Mouse (Mus musculus): ENCODE results near the gene A430005L14Rik. TPM values are rescaled to one million over a fixed set of nuclear protein-coding genes. Genes with fewer than 3 reads are reported as not detected.
A peak's percentile ranks its signal among the peaks of the same experiment; 100 is the strongest.
"Not testable (repeated sequence)": the region's sequence is repeated elsewhere in the genome, so short reads cannot be mapped to it uniquely, and the experiment has no call there.

Gene A430005L14Rik
- polyA plus RNA-seq (2015; fragmentation: Nextera tagmentation; extraction: Ambion mirVana): 81.8 and 85.5 TPM in 2 replicates

DNA sequence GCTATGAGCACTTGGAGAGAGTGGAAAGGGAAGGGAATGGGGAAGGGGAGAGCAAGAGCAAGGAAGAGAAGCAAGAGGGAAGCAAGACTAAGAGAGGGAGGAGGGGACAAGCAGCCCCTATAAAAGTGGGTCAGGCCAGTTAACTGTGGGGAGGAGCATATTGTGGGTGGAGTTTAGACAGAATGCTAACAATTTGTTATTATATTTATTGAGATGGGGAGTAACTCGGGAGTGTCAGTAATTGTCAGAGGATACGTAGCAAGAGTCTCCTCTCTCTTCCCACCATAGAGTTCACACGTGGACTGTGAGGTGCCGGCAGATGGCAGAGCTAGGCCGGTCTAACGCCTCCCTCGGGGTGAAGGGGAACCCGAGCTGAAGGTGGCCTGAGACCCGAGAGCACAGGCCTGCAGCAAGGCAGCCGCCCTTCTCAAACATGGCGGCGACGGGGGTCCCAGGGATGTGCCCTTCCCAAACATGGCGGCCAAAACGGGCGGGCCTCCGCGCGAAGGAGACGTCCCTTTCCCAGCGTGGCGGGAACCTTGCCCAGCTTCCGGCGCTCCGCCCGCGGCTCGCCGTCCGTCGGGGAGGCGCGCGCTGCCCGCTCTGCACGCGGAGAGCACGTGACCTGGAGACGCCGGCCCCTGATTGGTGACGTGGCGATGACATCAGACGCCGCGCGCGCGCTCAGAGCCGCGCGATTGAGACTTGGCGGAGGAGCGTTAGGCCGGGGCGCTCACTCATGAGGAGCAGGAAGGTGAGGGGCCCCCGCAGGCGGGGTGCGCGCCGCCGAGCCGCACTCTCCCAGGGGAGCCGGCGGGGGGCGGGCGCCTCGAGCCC, at the start of gene A430005L14Rik:
TSS of gene A430005L14Rik (plus strand) at position 669 of the 837 bp plus-strand sequence.
- peak within 1 kb of the TSS; percentile 87 for H3K4me3 ChIP-seq (ENCODE audit: low read length)
- peak within 1 kb of the TSS; percentile 94 for H3K9ac ChIP-seq (ENCODE audit: low read length)
- peak; percentile 97 for ATAC-seq (ENCODE audit: low read depth)
- peaks cover 15% of the 10 kb centered on the region for H3K36me3 ChIP-seq (ENCODE audit: control insufficient read depth, insufficient read depth, low read length)
- WGBS: 2% methylated on average over 56 of the region's 67 CpGs
- peak within 1 kb of the TSS; percentile 92 for H3K27ac ChIP-seq (ENCODE audit: low read length)
- peaks cover 10% of the 10 kb centered on the region for H3K4me1 ChIP-seq (replicated peaks; ENCODE audit: control insufficient read depth, insufficient read depth, low read length)
- H3K27me3 ChIP-seq (ENCODE audit: control insufficient read depth, insufficient read depth, low read depth, low read length): peaks cover 7% of the 10 kb centered on the region
- no peaks in the 10 kb centered on the region for H3K9me3 ChIP-seq (ENCODE audit: control insufficient read depth, low read length)
- H3K4me2 ChIP-seq (ENCODE audit: low read depth, low read length): peak within 1 kb of the TSS; percentile 91

DNA sequence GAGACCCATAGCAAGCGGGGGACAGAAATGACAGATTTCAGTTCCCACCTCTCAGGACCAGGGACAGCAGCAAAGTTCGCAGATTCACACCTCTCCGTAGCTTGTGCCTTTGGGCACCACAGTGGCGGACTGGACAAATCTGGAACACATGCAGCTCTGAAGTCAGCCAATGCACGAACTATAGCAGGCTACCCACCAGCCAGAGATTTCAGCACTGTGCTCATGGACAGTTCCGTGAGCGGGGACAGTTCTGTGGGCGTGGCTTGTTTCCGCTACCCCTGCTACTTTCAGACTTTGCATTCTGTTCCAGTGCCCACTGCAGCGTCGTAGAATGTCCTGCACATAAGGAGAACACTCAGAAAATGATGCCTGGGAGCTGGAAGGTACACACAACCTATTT, 49.5 kb upstream of the A430005L14Rik start:
- H3K4me2 ChIP-seq (ENCODE audit: low read depth, low read length): no peak overlapping the region
- ATAC-seq (ENCODE audit: low read depth): no peak
- no peaks in the 10 kb centered on the region for H3K9me3 ChIP-seq (ENCODE audit: control insufficient read depth, low read length)
- no peaks in the 10 kb centered on the region for H3K4me1 ChIP-seq (replicated peaks; ENCODE audit: control insufficient read depth, insufficient read depth, low read length)
- H3K4me3 ChIP-seq (ENCODE audit: low read length): no peak overlapping the region
- H3K27ac ChIP-seq (ENCODE audit: low read length): no peak overlapping the region
- 21% methylated on average over 11 of the region's 11 CpGs for WGBS
- H3K9ac ChIP-seq (ENCODE audit: low read length): no peak overlapping the region
- no peaks in the 10 kb centered on the region for H3K27me3 ChIP-seq (ENCODE audit: control insufficient read depth, insufficient read depth, low read depth, low read length)
- H3K36me3 ChIP-seq (ENCODE audit: control insufficient read depth, insufficient read depth, low read length): no peaks in the 10 kb centered on the region

DNA sequence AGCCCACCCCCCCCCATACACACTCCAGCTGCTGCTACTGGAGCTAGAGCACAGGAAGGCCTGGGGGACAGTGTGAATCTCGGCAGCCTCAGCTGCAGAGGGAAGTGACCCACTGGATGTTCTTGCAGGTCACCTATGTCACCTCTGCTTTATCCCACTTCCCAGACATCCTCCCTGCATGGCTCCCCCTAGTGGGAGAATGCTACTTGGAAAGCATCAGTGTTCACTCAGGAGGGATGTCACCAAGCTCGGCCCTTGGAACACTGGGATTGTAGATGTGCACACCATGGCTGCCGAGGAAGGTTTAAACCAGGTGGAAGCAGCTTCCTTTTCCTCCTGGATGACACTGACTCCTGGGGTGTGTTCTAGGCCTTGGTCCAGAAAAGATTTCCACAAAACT, 43.4 kb upstream of the A430005L14Rik start:
- H3K27ac ChIP-seq (ENCODE audit: low read length): no peak overlapping the region
- ATAC-seq (ENCODE audit: low read depth): no peak
- no peak overlapping the region for H3K4me2 ChIP-seq (ENCODE audit: low read depth, low read length)
- H3K9ac ChIP-seq (ENCODE audit: low read length): no peak overlapping the region
- no peaks in the 10 kb centered on the region for H3K4me1 ChIP-seq (replicated peaks; ENCODE audit: control insufficient read depth, insufficient read depth, low read length)
- 67% methylated on average over 3 of the region's 3 CpGs for WGBS
- H3K27me3 ChIP-seq (ENCODE audit: control insufficient read depth, insufficient read depth, low read depth, low read length): no peaks in the 10 kb centered on the region
- no peak overlapping the region for H3K4me3 ChIP-seq (ENCODE audit: low read length)
- no peaks in the 10 kb centered on the region for H3K9me3 ChIP-seq (ENCODE audit: control insufficient read depth, low read length)
- H3K36me3 ChIP-seq (ENCODE audit: control insufficient read depth, insufficient read depth, low read length): no peaks in the 10 kb centered on the region

DNA sequence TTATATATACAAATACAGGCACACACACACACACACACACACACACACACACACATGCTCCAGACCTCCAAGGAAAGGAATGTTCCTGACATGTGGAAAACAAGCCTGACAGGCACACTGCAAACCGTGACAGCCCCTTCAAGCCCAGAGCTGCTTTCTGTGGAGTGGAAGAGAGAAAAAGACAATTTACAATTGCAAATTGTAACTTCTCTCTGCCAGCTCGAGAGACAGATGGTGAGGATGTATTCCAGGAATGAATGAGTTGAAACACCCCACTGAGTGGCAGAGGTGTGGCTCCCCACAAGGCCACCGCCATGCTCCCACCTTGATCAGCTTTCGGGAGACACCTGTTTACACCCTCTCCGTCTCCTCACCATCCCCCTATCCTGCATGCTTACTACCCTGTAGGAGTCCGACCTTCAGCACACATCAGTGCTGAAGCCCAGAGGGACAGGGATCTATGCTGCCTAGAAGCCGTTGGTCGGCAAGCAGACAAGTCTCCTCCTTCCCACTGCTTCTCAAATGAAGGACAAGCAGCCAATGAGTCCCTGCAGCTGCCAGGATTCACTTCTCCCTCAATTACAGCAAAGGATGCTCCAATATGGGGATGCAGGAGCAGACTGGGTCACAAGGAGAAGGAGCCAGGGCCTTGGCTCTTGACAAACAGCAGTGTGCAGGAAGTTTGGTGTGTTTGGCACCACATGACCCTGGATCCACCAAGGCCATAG, 39.1 kb upstream of the A430005L14Rik start:
- H3K27me3 ChIP-seq (ENCODE audit: control insufficient read depth, insufficient read depth, low read depth, low read length): no peaks in the 10 kb centered on the region
- H3K27ac ChIP-seq (ENCODE audit: low read length): no peak overlapping the region
- 30% methylated on average over 8 of the region's 8 CpGs for WGBS
- H3K36me3 ChIP-seq (ENCODE audit: control insufficient read depth, insufficient read depth, low read length): no peaks in the 10 kb centered on the region
- ATAC-seq (ENCODE audit: low read depth): no peak
- H3K4me2 ChIP-seq (ENCODE audit: low read depth, low read length): no peak overlapping the region
- no peaks in the 10 kb centered on the region for H3K9me3 ChIP-seq (ENCODE audit: control insufficient read depth, low read length)
- H3K4me1 ChIP-seq (replicated peaks; ENCODE audit: control insufficient read depth, insufficient read depth, low read length): no peaks in the 10 kb centered on the region
- H3K4me3 ChIP-seq (ENCODE audit: low read length): no peak overlapping the region
- H3K9ac ChIP-seq (ENCODE audit: low read length): no peak overlapping the region

DNA sequence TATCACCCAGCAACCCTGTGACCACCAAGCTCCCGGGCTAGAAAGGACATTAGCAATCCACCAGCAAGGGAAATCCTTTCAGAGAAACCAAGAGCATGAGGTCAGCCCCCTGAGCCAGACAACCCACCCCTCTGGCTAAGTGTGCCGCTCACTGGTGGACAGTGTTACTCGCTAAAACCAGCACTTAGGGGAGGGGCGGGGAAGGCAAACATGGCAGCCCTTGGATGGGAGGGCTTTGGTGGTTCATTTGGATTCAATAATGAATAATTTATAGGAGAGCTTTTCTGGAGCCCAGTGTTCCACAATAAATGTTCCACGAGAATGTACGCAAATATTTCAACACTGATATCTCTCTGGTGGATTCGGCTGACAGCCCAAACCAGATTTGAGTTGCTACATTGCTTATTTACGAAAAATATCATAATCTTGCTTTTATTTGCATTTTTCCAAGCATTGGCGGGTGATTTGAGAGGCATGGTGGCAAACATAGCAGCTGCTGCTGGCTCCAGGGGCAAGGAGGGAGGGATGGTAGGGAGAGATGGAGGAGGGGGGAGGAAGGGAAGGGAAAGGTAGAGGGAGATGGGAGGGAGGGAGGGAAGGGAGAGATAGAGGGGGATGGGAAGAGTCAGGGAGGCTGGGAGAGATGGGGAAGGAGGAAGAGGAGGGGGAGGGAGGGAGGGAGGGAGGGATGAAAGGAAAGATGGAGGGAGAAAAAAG, 36.4 kb upstream of the A430005L14Rik start:
- Histone ChIP-seq H3K4me3 (ENCODE audit: low read length) (no peak overlapping the region), H3K36me3 (ENCODE audit: control insufficient read depth, insufficient read depth, low read length) (no peaks in the 10 kb centered on the region), H3K9me3 (ENCODE audit: control insufficient read depth, low read length) (no peaks in the 10 kb centered on the region), H3K9ac (ENCODE audit: low read length) (no peak overlapping the region), H3K4me2 (ENCODE audit: low read depth, low read length) (no peak overlapping the region), H3K4me1 (replicated peaks; ENCODE audit: control insufficient read depth, insufficient read depth, low read length) (no peaks in the 10 kb centered on the region), H3K27me3 (ENCODE audit: control insufficient read depth, insufficient read depth, low read depth, low read length) (no peaks in the 10 kb centered on the region), H3K27ac (ENCODE audit: low read length) (no peak overlapping the region)
- WGBS: 55% methylated on average over 9 of the region's 9 CpGs
- no peak for ATAC-seq (ENCODE audit: low read depth)

DNA sequence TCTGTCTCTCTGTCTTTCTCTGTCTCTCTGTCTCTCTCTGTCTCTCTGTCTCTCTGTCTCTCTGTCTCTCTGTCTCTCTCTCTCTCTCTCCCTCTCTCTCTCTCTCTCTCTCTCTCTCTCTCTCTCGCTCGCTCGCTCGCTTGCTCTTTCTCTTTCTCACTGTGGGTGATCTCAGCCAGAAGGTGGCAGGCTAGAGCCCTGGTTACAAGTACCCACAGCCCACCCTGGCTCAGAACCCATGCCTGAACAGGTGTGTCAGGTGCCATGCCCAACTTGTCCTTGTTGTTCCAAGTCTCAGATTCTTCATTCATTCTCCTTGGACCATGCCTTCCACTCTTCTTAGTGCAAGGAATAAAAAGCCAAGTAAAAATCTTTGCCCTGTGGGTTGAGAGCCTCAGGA, 34.9 kb upstream of the A430005L14Rik start:
- WGBS: 20% methylated on average over 4 of the region's 4 CpGs
- not testable (repeated sequence) for H3K4me1 ChIP-seq (replicated peaks; ENCODE audit: control insufficient read depth, insufficient read depth, low read length); H3K27me3 ChIP-seq (ENCODE audit: control insufficient read depth, insufficient read depth, low read depth, low read length); H3K36me3 ChIP-seq (ENCODE audit: control insufficient read depth, insufficient read depth, low read length); ATAC-seq (ENCODE audit: low read depth); H3K4me3 ChIP-seq (ENCODE audit: low read length); H3K9ac ChIP-seq (ENCODE audit: low read length); H3K27ac ChIP-seq (ENCODE audit: low read length); H3K9me3 ChIP-seq (ENCODE audit: control insufficient read depth, low read length); H3K4me2 ChIP-seq (ENCODE audit: low read depth, low read length)

DNA sequence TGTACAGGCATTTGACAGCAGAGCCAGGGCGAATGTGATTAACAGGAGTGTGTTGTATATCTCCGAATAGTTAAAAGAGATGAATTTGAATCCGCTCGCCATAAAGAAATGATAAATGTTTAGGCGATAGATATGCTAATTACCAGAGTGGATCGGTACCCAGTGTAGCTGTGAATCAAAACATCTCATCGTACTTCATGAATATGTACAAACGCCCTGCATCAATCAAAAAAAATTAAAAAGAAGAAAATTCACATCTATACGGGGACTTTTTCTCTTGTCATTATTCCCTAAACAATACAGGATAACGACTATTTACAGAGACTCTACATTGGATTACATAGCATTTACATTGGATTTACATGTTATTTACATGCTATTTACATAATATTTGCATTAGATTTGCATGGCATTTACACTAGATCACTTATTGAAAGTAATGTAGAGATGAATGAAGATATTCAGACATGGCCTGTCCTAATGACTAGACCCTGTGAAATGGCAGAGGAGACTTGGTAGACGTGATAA, 28.2 kb upstream of the A430005L14Rik start:
- 77% methylated on average over 11 of the region's 11 CpGs for WGBS
- no peaks in the 10 kb centered on the region for H3K4me1 ChIP-seq (replicated peaks; ENCODE audit: control insufficient read depth, insufficient read depth, low read length)
- H3K4me3 ChIP-seq (ENCODE audit: low read length): no peak overlapping the region
- no peaks in the 10 kb centered on the region for H3K9me3 ChIP-seq (ENCODE audit: control insufficient read depth, low read length)
- no peak for ATAC-seq (ENCODE audit: low read depth)
- no peak overlapping the region for H3K9ac ChIP-seq (ENCODE audit: low read length)
- no peaks in the 10 kb centered on the region for H3K36me3 ChIP-seq (ENCODE audit: control insufficient read depth, insufficient read depth, low read length)
- H3K27ac ChIP-seq (ENCODE audit: low read length): no peak overlapping the region
- no peaks in the 10 kb centered on the region for H3K27me3 ChIP-seq (ENCODE audit: control insufficient read depth, insufficient read depth, low read depth, low read length)
- no peak overlapping the region for H3K4me2 ChIP-seq (ENCODE audit: low read depth, low read length)

DNA sequence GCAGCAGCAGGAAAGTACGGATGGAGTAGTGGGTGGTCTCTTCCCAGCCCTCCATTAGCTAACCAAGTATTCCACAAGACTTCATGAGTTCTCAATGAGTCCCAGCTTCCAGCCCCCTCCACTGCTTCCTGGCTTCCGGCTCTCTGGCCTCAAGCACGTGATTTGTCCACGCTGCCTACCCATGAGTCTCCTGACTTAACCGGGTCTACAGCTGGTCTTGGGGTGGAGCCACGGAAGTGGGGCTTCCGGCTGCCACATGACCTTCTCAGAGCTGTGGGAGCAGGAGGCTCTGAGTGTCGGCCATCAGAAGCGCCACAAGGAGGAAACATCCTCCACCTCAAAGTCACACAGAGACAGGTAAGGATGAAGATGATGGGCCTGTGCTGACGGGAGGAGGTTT, 27.6 kb upstream of the A430005L14Rik start:
- H3K9me3 ChIP-seq (ENCODE audit: control insufficient read depth, low read length): no peaks in the 10 kb centered on the region
- H3K4me3 ChIP-seq (ENCODE audit: low read length): no peak overlapping the region
- H3K9ac ChIP-seq (ENCODE audit: low read length): no peak overlapping the region
- H3K36me3 ChIP-seq (ENCODE audit: control insufficient read depth, insufficient read depth, low read length): no peaks in the 10 kb centered on the region
- ATAC-seq (ENCODE audit: low read depth): no peak
- no peak overlapping the region for H3K4me2 ChIP-seq (ENCODE audit: low read depth, low read length)
- no peaks in the 10 kb centered on the region for H3K27me3 ChIP-seq (ENCODE audit: control insufficient read depth, insufficient read depth, low read depth, low read length)
- no peak overlapping the region for H3K27ac ChIP-seq (ENCODE audit: low read length)
- H3K4me1 ChIP-seq (replicated peaks; ENCODE audit: control insufficient read depth, insufficient read depth, low read length): no peaks in the 10 kb centered on the region
- 55% methylated on average over 10 of the region's 10 CpGs for WGBS

DNA sequence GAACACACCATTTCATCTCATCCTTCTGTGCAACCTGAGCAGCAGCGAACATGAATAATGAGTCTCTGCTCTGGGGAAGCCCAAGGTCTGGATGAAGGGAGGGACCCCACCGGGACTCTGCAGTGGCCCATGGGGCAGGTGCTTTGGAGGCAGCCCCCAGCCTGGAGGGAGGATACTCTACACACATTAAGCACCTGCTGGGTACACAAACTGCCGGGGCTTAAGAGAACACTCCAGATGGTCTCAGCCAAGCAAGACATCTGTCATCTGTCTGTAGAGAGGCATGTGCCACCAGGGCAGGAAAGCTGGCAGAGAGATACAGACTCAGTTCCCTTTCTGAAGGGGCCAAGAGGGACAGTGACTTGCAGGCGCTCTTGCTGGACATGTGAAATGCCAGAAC, 27.1 kb upstream of the A430005L14Rik start:
- ATAC-seq (ENCODE audit: low read depth): no peak
- WGBS: 56% methylated on average over 4 of the region's 4 CpGs

More for the DNA sequence above, 27.1 kb upstream of the A430005L14Rik start:
- Histone ChIP-seq H3K9ac (ENCODE audit: low read length) (no peak overlapping the region), H3K4me1 (replicated peaks; ENCODE audit: control insufficient read depth, insufficient read depth, low read length) (no peaks in the 10 kb centered on the region), H3K27me3 (ENCODE audit: control insufficient read depth, insufficient read depth, low read depth, low read length) (no peaks in the 10 kb centered on the region), H3K27ac (ENCODE audit: low read length) (no peak overlapping the region), H3K9me3 (ENCODE audit: control insufficient read depth, low read length) (no peaks in the 10 kb centered on the region), H3K4me2 (ENCODE audit: low read depth, low read length) (no peak overlapping the region), H3K36me3 (ENCODE audit: control insufficient read depth, insufficient read depth, low read length) (no peaks in the 10 kb centered on the region), H3K4me3 (ENCODE audit: low read length) (no peak overlapping the region)

Data from lung, embryonic 16.5 days (tissue).